Mouse (Mus musculus): ENCODE measurements around the gene Serpina9.

DNA sequence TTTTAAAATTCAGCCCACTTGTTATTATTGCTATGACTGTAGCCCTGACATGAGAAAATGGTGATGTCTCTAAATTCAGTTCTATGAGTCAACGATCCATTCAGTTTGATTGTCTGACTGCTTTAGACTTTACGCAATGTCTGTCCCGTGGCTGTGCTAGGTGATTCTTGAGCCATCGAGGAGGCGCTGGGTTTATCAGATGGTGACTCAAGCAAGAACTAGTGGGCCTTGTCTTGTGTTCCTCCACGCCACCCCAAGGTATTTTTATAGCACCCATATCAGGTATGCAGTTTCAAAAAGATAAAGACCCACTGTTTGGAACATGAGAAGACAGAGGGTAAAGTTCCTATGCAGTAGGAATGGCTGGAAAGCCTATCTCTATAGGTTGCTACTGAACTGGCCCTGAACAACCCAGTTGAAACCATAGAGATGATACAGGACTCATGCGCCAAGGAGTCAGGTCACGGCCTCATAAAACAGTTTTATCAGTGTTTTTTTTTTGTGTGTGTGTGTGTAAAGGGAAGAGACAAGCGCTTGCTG lies 43.9 kb downstream of the Serpina9 start:
- TF ChIP-seq CTCF (IDR thresholded peaks at IDR 0.05; ENCODE audit: insufficient read depth, low read length): no peak
- no peak for TF ChIP-seq POLR2A (IDR thresholded peaks at IDR 0.05; ENCODE audit: borderline replicate concordance, extremely low read depth, low read depth, low read length)
